Mouse (Mus musculus) kidney, postnatal 25 days (tissue): ENCODE measurements at regions not wholly inside any gene's neighbourhood (a gene's known extent, or its start where the extent isn't known, plus 50 kb on each side); places are given as distances from the start of the nearest gene placed in this dataset.

ENCODE experiments used
- DNase-seq, 2 experiments: peaks; one replicate each; pipeline ENCODE4 v3.0.0; 2021; ENCODE audit warnings: mixed read lengths in 2 of 2

DNA sequence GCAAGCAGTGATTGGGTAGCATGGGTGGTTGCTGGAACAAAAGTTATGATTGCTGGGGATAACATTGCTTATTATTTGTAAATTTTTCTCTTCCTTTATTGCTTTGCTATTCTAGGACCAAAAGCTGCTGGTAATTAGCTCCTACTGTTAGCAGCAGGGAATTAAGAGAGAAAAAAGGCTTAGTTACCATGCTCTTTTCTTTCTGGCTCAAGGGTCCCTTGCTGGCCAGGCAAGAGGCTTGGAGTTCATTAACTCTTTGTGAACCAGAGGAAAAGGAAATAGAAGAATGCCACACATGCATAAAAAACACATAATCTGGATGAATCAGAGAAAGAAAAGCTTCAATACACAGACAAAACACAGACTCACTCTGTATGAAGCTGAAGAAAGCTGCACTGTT is 237.1 kb upstream of the Nrsn1 start:
- DNase-seq, result no peak

DNA sequence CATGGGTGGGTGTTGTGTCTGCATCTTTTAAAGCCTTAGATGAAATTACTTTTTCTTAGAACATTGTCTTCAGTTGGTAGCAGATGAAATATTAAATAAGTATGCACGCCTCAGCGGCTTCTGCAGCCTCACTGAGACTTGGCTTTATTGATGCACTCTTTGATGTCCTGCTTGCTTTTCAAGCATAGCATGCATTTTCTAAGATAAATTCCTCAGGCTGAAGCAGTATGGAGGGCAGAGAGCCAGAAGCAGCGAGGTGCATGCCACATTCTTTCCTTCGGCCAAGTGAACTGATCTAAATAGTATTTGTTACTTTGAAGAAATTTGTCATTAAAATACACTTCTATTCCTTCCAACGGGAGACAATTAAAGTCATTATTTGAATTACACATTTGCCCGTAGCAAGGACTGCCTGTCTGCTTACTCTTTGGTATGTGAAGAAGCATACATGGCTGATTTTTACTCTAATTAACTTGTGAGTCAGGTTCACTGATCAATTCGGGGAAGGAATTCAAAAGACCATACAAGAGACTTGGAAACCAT is 224.3 kb upstream of the Nrsn1 start:
- no peak for DNase-seq

DNA sequence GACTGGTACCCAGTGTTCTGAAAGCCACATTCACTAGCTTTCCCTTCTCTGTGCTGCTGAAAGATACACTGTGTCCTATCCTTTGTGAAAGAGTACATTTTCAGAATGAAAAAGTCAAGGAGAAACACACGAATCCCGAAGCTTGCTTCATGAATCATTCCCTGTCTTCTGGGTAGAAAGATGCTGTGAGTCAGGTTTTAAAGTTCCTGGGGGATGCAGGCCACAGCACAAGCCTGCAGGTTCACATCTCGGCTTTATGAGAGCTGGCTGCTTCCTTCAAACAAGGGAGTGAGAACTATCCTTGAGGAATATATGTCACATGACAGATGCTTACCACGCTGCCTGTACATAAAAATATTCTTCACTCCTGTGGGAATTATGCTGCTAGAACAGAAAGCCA is 219.7 kb upstream of the Nrsn1 start:
- DNase-seq, result no peak

GRCm38 (mm10) chr13:25483309-25483708 is 213.0 kb upstream of the Nrsn1 start:
- DNase-seq, result no peak

- no peak for DNase-seq
These were observed 181.6 kb upstream of the Nrsn1 start for GRCm38 (mm10) chr13:25451917-25452316.

DNA sequence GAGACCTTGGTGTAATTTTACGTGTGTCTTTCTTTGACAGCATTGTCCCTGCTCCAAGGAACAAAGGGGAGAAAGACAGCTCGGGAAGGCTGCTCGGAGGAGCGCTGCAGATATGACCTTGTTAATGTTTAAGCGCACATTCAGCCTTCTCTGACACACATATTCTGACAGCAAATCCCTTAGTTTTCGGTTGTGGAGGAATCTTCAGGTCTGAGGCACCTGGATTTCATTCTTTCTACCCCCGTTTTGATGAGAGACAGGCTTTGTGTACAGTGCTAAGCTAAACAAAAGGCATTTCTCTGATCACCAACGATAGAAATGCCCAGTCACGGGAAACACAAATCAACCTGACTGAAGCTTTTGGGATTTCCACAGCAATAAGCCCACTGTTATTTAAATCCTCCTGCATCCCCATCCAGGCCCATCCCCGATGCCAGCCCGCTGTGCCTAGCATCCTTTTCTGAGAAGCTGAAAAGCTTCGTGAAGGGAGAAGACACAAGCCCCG is 181.1 kb upstream of the Nrsn1 start:
- DNase-seq, result no peak

GRCm38 (mm10) chr13:25429701-25430418 is 159.6 kb upstream of the Nrsn1 start:
- no peak for DNase-seq

GRCm38 (mm10) chr13:25403182-25403795 is 133.0 kb upstream of the Nrsn1 start:
- DNase-seq, result no peak

DNA sequence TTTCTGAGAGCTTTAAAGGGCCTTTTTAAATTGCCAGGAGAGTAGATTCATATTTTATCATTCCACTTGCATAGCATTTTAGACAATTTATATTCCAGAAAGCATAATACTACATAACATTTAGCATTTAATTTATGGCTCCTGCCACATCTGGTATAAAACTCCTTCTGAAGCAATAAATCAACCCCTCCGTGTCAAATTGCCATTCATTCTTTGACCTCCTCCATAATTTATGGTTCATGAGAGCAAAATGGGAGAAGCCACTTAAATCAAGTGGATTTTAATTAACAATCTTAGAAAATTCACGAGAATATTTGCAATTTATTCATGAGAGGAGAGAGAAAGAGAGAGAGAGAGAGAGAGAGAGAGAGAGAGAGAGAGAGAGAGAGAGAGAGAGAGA is 132.4 kb upstream of the Nrsn1 start:
- no peak for DNase-seq

GRCm38 (mm10) chr13:25401936-25402504 is 131.7 kb upstream of the Nrsn1 start:
- DNase-seq, result no peak

GRCm38 (mm10) chr13:25392770-25393290 is 122.5 kb upstream of the Nrsn1 start:
- no peak for DNase-seq

DNA sequence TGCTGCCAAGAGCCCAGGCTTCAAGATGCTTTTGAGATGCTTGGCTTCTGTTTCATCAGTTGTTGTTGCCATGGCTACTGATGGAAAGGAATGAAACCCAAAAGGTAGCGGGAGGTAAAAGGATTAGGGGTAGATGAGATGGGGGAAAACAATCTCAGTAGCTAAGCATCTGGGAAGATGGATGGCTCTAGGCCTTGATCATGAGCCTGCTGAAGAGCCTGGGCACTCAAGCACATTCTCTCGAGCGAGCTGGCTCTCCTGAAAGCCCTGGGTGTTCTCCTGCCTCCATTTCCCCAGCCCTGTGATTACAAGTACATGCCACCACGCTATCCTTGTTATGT is 92.3 kb upstream of the Nrsn1 start:
- DNase-seq, result no peak

DNA sequence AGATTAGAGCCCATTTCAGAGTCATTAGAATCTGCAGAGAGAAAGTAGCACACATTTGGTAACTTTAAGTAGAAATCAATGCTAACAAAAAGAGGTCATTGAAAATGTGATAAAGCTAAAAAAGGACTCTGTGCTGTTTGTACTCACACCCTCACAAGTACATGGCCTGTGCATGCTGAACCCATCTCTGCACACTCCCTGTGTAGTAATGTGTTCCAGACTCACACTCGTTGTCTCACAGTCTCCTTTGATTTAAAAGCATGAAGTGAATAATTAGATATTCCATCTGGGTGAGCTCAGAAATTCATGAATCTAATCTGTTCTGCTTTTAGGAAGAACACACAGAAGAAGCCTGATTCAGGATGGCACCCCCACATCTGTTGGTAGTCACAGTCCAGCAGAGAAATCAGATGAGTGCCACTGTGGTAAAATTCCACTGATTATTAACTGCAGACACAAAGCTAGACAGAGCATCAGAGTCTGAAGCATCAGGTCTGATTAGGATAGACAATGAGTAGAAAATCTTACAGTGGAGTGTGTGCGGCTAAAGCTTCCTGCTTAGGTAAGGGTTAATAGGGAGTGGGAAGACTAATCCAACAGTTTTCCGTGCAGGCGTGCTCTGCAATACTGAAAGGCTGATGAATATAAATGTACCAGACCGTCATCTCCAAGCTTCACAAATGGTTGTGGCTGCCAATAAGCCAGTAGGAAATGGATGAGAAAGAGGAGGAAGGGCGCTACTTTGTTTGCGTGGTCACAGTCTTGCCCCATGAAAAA is 91.7 kb upstream of the Nrsn1 start:
- no peak for DNase-seq

GRCm38 (mm10) chr13:25347558-25347957 is 77.3 kb upstream of the Nrsn1 start:
- DNase-seq, result no peak

- no peak for DNase-seq
These were observed 73.0 kb upstream of the Nrsn1 start for GRCm38 (mm10) chr13:25343309-25343708.

DNA sequence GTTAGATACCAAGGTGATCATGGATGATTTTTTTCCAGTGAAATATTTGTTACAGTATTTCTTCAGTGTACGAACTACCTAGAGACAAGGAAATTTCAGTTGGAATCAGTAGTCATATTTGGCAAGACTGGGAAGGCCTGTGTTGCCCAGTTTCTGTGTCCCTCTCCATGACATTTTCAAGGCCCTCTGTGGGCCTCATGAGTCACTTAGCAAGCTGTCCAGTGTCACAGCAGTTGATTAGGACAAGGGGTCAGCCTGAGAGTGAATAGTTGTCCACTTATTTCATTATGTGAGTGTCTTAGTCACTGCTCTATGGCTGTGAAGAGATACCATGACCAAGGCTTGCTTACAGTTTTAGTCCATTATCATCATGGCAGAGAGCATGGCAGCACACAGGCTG is 71.5 kb upstream of the Nrsn1 start:
- no peak for DNase-seq

GRCm38 (mm10) chr13:25333803-25334202 is 63.5 kb upstream of the Nrsn1 start:
- no peak for DNase-seq
